ENCODE assay signal across 26 mouse cellular contexts in the genomic region with DNA sequence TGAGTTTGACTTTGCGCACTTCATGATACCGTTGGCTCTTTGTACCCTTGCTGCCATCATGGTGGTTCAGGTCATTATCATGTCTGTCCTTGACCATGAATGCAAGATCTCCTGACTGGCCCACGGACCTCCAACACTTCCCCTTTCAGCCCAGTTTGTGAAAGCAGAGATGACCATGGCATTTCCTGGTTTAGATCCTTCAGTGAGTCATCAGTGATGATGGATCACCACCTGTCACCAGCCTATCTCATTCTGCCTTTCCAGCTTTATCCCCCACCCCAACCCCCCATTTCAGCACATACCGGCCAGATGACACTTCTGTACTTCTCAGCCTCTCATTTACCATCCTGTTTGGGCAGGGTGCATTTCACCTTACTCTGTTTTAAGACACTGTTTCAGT. TPM values are rescaled to one million over a fixed set of nuclear protein-coding genes. Genes with fewer than 3 reads are reported as not detected.
A peak's percentile ranks its signal among the peaks of the same experiment; 100 is the strongest.
DNase-seq lines count a peak whose midpoint lies in the region; ATAC-seq and TF ChIP-seq lines count a peak whose summit lies in the region.
"Had no signal": no experiment of that assay in that cellular context is flagged by ENCODE, and none has a peak within 500 bp of the region (broad histone marks: within the 10 kb centered on the region; RNA-seq: fewer than 3 reads in every experiment).

No protein-coding gene starts in this region.

- no peak for ATAC-seq in hindbrain, embryonic 11.5 days (ENCODE audit: low FRiP score)
- ATAC-seq in hindbrain, postnatal 0 days: no peak
- peak; percentile 91 for ATAC-seq in granulocyte monocyte progenitor cell, adult 5-6 weeks (replicated peaks; ENCODE audit: poor library complexity, severe bottlenecking)
- ATAC-seq in megakaryocyte-erythroid progenitor cell, adult 5-6 weeks (replicated peaks; ENCODE audit: low FRiP score, low TSS enrichment, poor library complexity, severe bottlenecking): no peak
- ATAC-seq in midbrain, postnatal 0 days (ENCODE audit: low FRiP score): no peak
- ATAC-seq: forebrain, embryonic 14.5 days; liver, postnatal 0 days; Patski had no signal

- H3K4me2 ChIP-seq in hindbrain, embryonic 11.5 days (replicated peaks; ENCODE audit: low read depth, low read length): no peak overlapping the region
- H3K4me2 ChIP-seq in hindbrain, postnatal 0 days (ENCODE audit: low read depth, low read length): no peak overlapping the region
- no peak overlapping the region for H3K4me2 ChIP-seq in midbrain, postnatal 0 days (ENCODE audit: low read depth, low read length, poor library complexity, severe bottlenecking)
- H3K4me2 ChIP-seq: embryonic facial prominence, embryonic 12.5 days; hindbrain, embryonic 13.5 days; midbrain, embryonic 12.5 days had no signal

- no peaks in the 10 kb centered on the region for H3K4me1 ChIP-seq in hindbrain, embryonic 11.5 days (replicated peaks; ENCODE audit: control insufficient read depth, insufficient read depth, low read length)
- H3K4me1 ChIP-seq in hindbrain, postnatal 0 days (ENCODE audit: insufficient read depth, low read length): no peaks in the 10 kb centered on the region
- H3K4me1 ChIP-seq in midbrain, postnatal 0 days (ENCODE audit: insufficient read depth, low read length): no peaks in the 10 kb centered on the region
- H3K4me1 ChIP-seq: embryonic facial prominence, embryonic 12.5 days; heart, embryonic 10.5 days; hindbrain, embryonic 13.5 days; limb, embryonic 10.5 days; midbrain, embryonic 12.5 days had no signal

- peak; percentile 2 for DNase-seq in hindbrain, embryonic 11.5 days (ENCODE audit: low spot score)
- no peak for DNase-seq in hindbrain, postnatal 0 days (ENCODE audit: low spot score)
- DNase-seq in adrenal gland, adult 8-10 months: peak; percentile 56
- DNase-seq in retina, embryonic 14.5 days (ENCODE audit: low spot score): no peak
- DNase-seq in kidney, postnatal 10 days: no peak
- DNase-seq in midbrain, postnatal 0 days (ENCODE audit: low spot score): no peak
- DNase-seq: B cell, adult 2 months; cerebellum, adult 9-11 months; gastrocnemius, postnatal 36 days; heart, postnatal 14 days; kidney, adult 9 months; kidney, postnatal 36 days; layer of hippocampus, adult 9-11 months; liver, postnatal 0 days; lung, postnatal 36 days; retina, postnatal 1 day had no signal

- H3K4me3 ChIP-seq in hindbrain, embryonic 11.5 days (ENCODE audit: low read depth, low read length): no peak overlapping the region
- no peak overlapping the region for H3K4me3 ChIP-seq in hindbrain, postnatal 0 days (ENCODE audit: low read length)
- H3K4me3 ChIP-seq in midbrain, postnatal 0 days (ENCODE audit: low read depth, low read length): no peak overlapping the region
- H3K4me3 ChIP-seq: embryonic facial prominence, embryonic 12.5 days; erythroblast, embryonic 14.5 days; heart, embryonic 10.5 days; hindbrain, embryonic 13.5 days; limb, embryonic 10.5 days; midbrain, embryonic 12.5 days had no signal

- H3K27ac ChIP-seq in hindbrain, embryonic 11.5 days (ENCODE audit: low read depth, low read length): no peak overlapping the region
- H3K27ac ChIP-seq in hindbrain, postnatal 0 days: no peak overlapping the region
- H3K27ac ChIP-seq in midbrain, postnatal 0 days (ENCODE audit: low read depth, low read length): no peak overlapping the region
- H3K27ac ChIP-seq: embryonic facial prominence, embryonic 12.5 days; heart, embryonic 10.5 days; hindbrain, embryonic 13.5 days; limb, embryonic 10.5 days; midbrain, embryonic 12.5 days had no signal

- WGBS in hindbrain, embryonic 11.5 days: 81% methylated on average over 4 of the region's 4 CpGs
- WGBS in hindbrain, postnatal 0 days: 86% methylated on average over 4 of the region's 4 CpGs
- WGBS in midbrain, postnatal 0 days: 88% methylated on average over 4 of the region's 4 CpGs

- no peak for TF ChIP-seq CTCF in hindbrain, postnatal 0 days (IDR thresholded peaks at IDR 0.05; ENCODE audit: low read depth)
- TF ChIP-seq CTCF in midbrain, postnatal 0 days (IDR thresholded peaks at IDR 0.05): no peak

- H3K36me3 ChIP-seq in hindbrain, embryonic 11.5 days (ENCODE audit: control insufficient read depth, insufficient read depth, low read length): no peaks in the 10 kb centered on the region
- H3K36me3 ChIP-seq in hindbrain, postnatal 0 days (ENCODE audit: insufficient read depth, low read length): no peaks in the 10 kb centered on the region
- H3K36me3 ChIP-seq in midbrain, postnatal 0 days (ENCODE audit: insufficient read depth, low read length): no peaks in the 10 kb centered on the region
- H3K36me3 ChIP-seq: embryonic facial prominence, embryonic 12.5 days; heart, embryonic 10.5 days; hindbrain, embryonic 13.5 days; limb, embryonic 10.5 days; midbrain, embryonic 12.5 days had no signal

- no peak overlapping the region for H3K9ac ChIP-seq in hindbrain, embryonic 11.5 days (ENCODE audit: low read depth, low read length)
- no peak overlapping the region for H3K9ac ChIP-seq in hindbrain, postnatal 0 days (replicated peaks; ENCODE audit: low read length)
- H3K9ac ChIP-seq in midbrain, postnatal 0 days (replicated peaks; ENCODE audit: low read length, poor library complexity, severe bottlenecking): no peak overlapping the region
- H3K9ac ChIP-seq: embryonic facial prominence, embryonic 12.5 days; hindbrain, embryonic 13.5 days; liver, postnatal 0 days; midbrain, embryonic 12.5 days had no signal

- no peaks in the 10 kb centered on the region for H3K27me3 ChIP-seq in hindbrain, embryonic 11.5 days (ENCODE audit: control insufficient read depth, insufficient read depth, low read length)
- H3K27me3 ChIP-seq in hindbrain, postnatal 0 days (ENCODE audit: insufficient read depth, low read length): no peaks in the 10 kb centered on the region
- H3K27me3 ChIP-seq in midbrain, postnatal 0 days (ENCODE audit: insufficient read depth, low read length): no peaks in the 10 kb centered on the region
- H3K27me3 ChIP-seq: embryonic facial prominence, embryonic 12.5 days; hindbrain, embryonic 13.5 days; midbrain, embryonic 12.5 days; Patski had no signal

- H3K9me3 ChIP-seq in hindbrain, embryonic 11.5 days (ENCODE audit: control insufficient read depth, low read length): no peaks in the 10 kb centered on the region
- H3K9me3 ChIP-seq in hindbrain, postnatal 0 days (ENCODE audit: low read length): no peaks in the 10 kb centered on the region
- H3K9me3 ChIP-seq in midbrain, postnatal 0 days (ENCODE audit: low read length): no peaks in the 10 kb centered on the region
- H3K9me3 ChIP-seq: embryonic facial prominence, embryonic 12.5 days; heart, embryonic 10.5 days; hindbrain, embryonic 13.5 days; limb, embryonic 10.5 days; midbrain, embryonic 12.5 days had no signal

RNA-seq across cellular contexts. Expression of gene Fndc3a, which starts 28.4 kb away (rescaled TPM):
- polyA plus RNA-seq in hindbrain, embryonic 11.5 days (2014; fragmentation: Nextera tagmentation; extraction: Ambion mirVana): 42.0 and 57.2 TPM in 2 replicates
- total RNA-seq in hindbrain, postnatal 0 days (2014; rRNA removed): 40.3 and 45.2 TPM in 2 replicates
- polyA plus RNA-seq in hindbrain, postnatal 0 days (2015; fragmentation: Nextera tagmentation; extraction: Ambion mirVana): 51.8 and 53.9 TPM in 2 replicates
- 10 to 100 TPM; 72.4 to 87.8 (median 80.5) TPM for total RNA-seq in adrenal gland, adult 8-10 months (2022)
- 55.4 and 60.0 TPM in 2 replicates for total RNA-seq in granulocyte monocyte progenitor cell, adult 5-6 weeks (2014; fragmentation: Nextera tagmentation)
- 46.7 and 54.3 TPM in 2 replicates for total RNA-seq in granulocyte monocyte progenitor cell, adult 5-6 weeks (2017)
- 14.4 and 15.0 TPM in 2 replicates for total RNA-seq in megakaryocyte-erythroid progenitor cell, adult 5-6 weeks (2014; fragmentation: Nextera tagmentation)
- 12.8 and 27.1 TPM in 2 replicates for total RNA-seq in megakaryocyte-erythroid progenitor cell, adult 5-6 weeks (2017)
- total RNA-seq in midbrain, postnatal 0 days (2014; rRNA removed): 46.6 and 66.2 TPM in 2 replicates
- polyA plus RNA-seq in midbrain, postnatal 0 days (2015; fragmentation: Nextera tagmentation; extraction: Ambion mirVana): 48.6 and 50.3 TPM in 2 replicates

Comparison
In these comparisons a context has a peak if more than half of its experiments do, and no peak if none do; other contexts are left out.
1. DNase-seq: peak in hindbrain, embryonic 11.5 days (single experiment) and adrenal gland, adult 8-10 months (single experiment); none in hindbrain, postnatal 0 days (single experiment), retina, embryonic 14.5 days (single experiment), kidney, postnatal 10 days (single experiment) and midbrain, postnatal 0 days (single experiment).